Mouse (Mus musculus): ENCODE results near the gene Prr9. TPM values are rescaled to one million over a fixed set of nuclear protein-coding genes. Genes with fewer than 3 reads are reported as not detected.

Prr9 gene
- polyA plus RNA-seq (2014; fragmentation: Nextera tagmentation; extraction: Ambion mirVana), result not detected in 2 replicates

- ATAC-seq (replicated peaks; ENCODE audit: low FRiP score, low TSS enrichment, low read depth), result no peak
- 80% methylated on average over 5 of the region's 5 CpGs for WGBS
- Histone ChIP-seq H3K9ac (ENCODE audit: low read length) (no peak within 1 kb of the TSS), H3K4me3 (ENCODE audit: low read depth, low read length) (no peak within 1 kb of the TSS), H3K9me3 (ENCODE audit: control insufficient read depth, low read length) (no peaks in the 10 kb centered on the region), H3K4me2 (ENCODE audit: low read length) (no peak within 1 kb of the TSS), H3K4me1 (replicated peaks; ENCODE audit: control insufficient read depth, insufficient read depth, low read length) (no peaks in the 10 kb centered on the region), H3K27ac (ENCODE audit: low read depth) (no peak within 1 kb of the TSS), H3K36me3 (ENCODE audit: control insufficient read depth, insufficient read depth, low read length) (no peaks in the 10 kb centered on the region), H3K27me3 (replicated peaks; ENCODE audit: control insufficient read depth, insufficient read depth, low read length) (no peaks in the 10 kb centered on the region)
- DNase-seq (ENCODE audit: low spot score), result no peak
Observed at GRCm38 (mm10) chr3:92123847-92124246, at the start of gene Prr9. Gene Prr9, minus strand, starts transcription at chr3:92123947.

GRCm38 (mm10) chr3:92169847-92170246, 46.1 kb upstream of the Prr9 start:
- H3K9ac ChIP-seq (ENCODE audit: low read length), result no peak overlapping the region
- WGBS, result 74% methylated on average over 3 of the region's 3 CpGs
- DNase-seq (ENCODE audit: low spot score) (no peak), ATAC-seq (replicated peaks; ENCODE audit: low FRiP score, low TSS enrichment, low read depth) (no peak)
- no peaks in the 10 kb centered on the region for H3K36me3 ChIP-seq (ENCODE audit: control insufficient read depth, insufficient read depth, low read length)
- no peak overlapping the region for H3K4me3 ChIP-seq (ENCODE audit: low read depth, low read length)
- H3K4me1 ChIP-seq (replicated peaks; ENCODE audit: control insufficient read depth, insufficient read depth, low read length), result no peaks in the 10 kb centered on the region
- no peak overlapping the region for H3K27ac ChIP-seq (ENCODE audit: low read depth)
- no peaks in the 10 kb centered on the region for H3K27me3 ChIP-seq (replicated peaks; ENCODE audit: control insufficient read depth, insufficient read depth, low read length)
- no peaks in the 10 kb centered on the region for H3K9me3 ChIP-seq (ENCODE audit: control insufficient read depth, low read length)
- no peak overlapping the region for H3K4me2 ChIP-seq (ENCODE audit: low read length)

GRCm38 (mm10) chr3:92153322-92153721, 29.6 kb upstream of the Prr9 start:
- no peak overlapping the region for H3K27ac ChIP-seq (ENCODE audit: low read depth)
- no peak overlapping the region for H3K4me3 ChIP-seq (ENCODE audit: low read depth, low read length)
- DNase-seq (ENCODE audit: low spot score) (peak; percentile 75), ATAC-seq (replicated peaks; ENCODE audit: low FRiP score, low TSS enrichment, low read depth) (no peak)
- H3K27me3 ChIP-seq (replicated peaks; ENCODE audit: control insufficient read depth, insufficient read depth, low read length), result no peaks in the 10 kb centered on the region
- H3K4me2 ChIP-seq (ENCODE audit: low read length), result no peak overlapping the region
- H3K4me1 ChIP-seq (replicated peaks; ENCODE audit: control insufficient read depth, insufficient read depth, low read length), result no peaks in the 10 kb centered on the region
- no peaks in the 10 kb centered on the region for H3K36me3 ChIP-seq (ENCODE audit: control insufficient read depth, insufficient read depth, low read length)
- no peak overlapping the region for H3K9ac ChIP-seq (ENCODE audit: low read length)
- no peaks in the 10 kb centered on the region for H3K9me3 ChIP-seq (ENCODE audit: control insufficient read depth, low read length)

DNA sequence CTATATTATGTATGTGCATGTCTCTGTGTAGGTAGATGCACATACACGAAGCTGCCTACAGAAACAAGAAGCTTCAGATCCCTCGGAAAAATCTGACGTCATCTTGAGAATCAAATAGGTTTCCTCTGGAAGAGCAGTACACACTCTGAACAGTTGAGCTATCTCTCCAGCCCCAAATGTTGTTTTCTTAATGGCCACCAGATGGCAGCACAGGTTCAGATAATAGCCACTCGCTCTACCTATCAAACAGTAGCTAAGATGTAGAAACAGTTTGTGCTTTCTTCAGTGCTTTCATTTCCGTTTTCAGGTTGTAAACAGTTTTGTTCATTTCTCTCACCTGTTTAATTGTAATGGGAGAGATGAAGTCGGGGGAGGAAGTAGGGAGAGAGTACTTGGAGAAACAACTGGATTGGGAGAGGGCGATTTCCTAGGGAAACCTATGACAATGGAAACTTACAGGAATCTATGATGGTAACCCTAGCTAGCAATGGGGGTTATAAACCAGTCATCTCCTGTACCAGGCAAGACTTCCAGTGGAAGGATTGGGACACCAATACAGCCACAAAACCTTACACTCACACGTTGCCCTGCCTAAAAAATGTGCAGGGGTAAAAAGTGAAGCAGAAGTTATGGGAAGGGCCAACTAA, 27.0 kb upstream of the Prr9 start:
- Histone ChIP-seq H3K4me2 (ENCODE audit: low read length) (peak overlapping the region; percentile 21; the same call in 1 of the 2 replicates), H3K4me3 (ENCODE audit: low read depth, low read length) (no peak overlapping the region), H3K36me3 (ENCODE audit: control insufficient read depth, insufficient read depth, low read length) (no peaks in the 10 kb centered on the region), H3K27ac (ENCODE audit: low read depth) (no peak overlapping the region), H3K27me3 (replicated peaks; ENCODE audit: control insufficient read depth, insufficient read depth, low read length) (no peaks in the 10 kb centered on the region), H3K4me1 (replicated peaks; ENCODE audit: control insufficient read depth, insufficient read depth, low read length) (no peaks in the 10 kb centered on the region), H3K9me3 (ENCODE audit: control insufficient read depth, low read length) (no peaks in the 10 kb centered on the region), H3K9ac (ENCODE audit: low read length) (no peak overlapping the region)
- DNase-seq (ENCODE audit: low spot score) (peak; percentile 60), ATAC-seq (replicated peaks; ENCODE audit: low FRiP score, low TSS enrichment, low read depth) (peak; percentile 76; the same call in 1 of the 2 replicates)
- 23% methylated on average over 8 of the region's 8 CpGs for WGBS

DNA sequence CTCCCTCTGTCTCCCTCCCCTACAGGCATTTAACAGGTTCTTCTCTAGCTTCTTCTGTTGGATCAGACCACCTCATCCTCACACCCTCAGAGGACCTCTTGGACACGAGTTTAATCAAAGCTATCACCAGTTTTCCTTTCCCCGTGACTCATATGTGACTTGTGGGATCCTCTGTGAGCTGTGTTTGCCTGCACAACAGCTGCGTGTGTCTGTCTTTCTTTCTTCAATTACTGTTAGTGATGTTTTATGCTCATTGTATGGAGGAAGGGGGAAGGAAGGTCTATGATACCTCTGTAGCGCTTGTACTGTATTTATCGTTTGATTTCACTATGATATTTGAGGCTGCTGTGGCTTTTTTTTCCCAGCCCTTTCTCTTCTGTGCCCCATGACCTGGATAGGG, 24.2 kb upstream of the Prr9 start:
- H3K36me3 ChIP-seq (ENCODE audit: control insufficient read depth, insufficient read depth, low read length), result no peaks in the 10 kb centered on the region
- H3K9ac ChIP-seq (ENCODE audit: low read length), result no peak overlapping the region
- no peak overlapping the region for H3K27ac ChIP-seq (ENCODE audit: low read depth)
- ATAC-seq (replicated peaks; ENCODE audit: low FRiP score, low TSS enrichment, low read depth) (no peak), DNase-seq (ENCODE audit: low spot score) (no peak)
- WGBS, result 76% methylated on average over 5 of the region's 5 CpGs
- no peaks in the 10 kb centered on the region for H3K27me3 ChIP-seq (replicated peaks; ENCODE audit: control insufficient read depth, insufficient read depth, low read length)
- H3K4me3 ChIP-seq (ENCODE audit: low read depth, low read length), result no peak overlapping the region
- no peaks in the 10 kb centered on the region for H3K4me1 ChIP-seq (replicated peaks; ENCODE audit: control insufficient read depth, insufficient read depth, low read length)
- no peak overlapping the region for H3K4me2 ChIP-seq (ENCODE audit: low read length)
- no peaks in the 10 kb centered on the region for H3K9me3 ChIP-seq (ENCODE audit: control insufficient read depth, low read length)

- DNase-seq (ENCODE audit: low spot score) (no peak), ATAC-seq (replicated peaks; ENCODE audit: low FRiP score, low TSS enrichment, low read depth) (no peak)
- 11% methylated on average over 2 of the region's 2 CpGs for WGBS
- H3K4me3 ChIP-seq (ENCODE audit: low read depth, low read length), result no peak overlapping the region
- no peak overlapping the region for H3K4me2 ChIP-seq (ENCODE audit: low read length)
- H3K9me3 ChIP-seq (ENCODE audit: control insufficient read depth, low read length), result no peaks in the 10 kb centered on the region
- no peaks in the 10 kb centered on the region for H3K27me3 ChIP-seq (replicated peaks; ENCODE audit: control insufficient read depth, insufficient read depth, low read length)
- H3K4me1 ChIP-seq (replicated peaks; ENCODE audit: control insufficient read depth, insufficient read depth, low read length), result no peaks in the 10 kb centered on the region
- H3K27ac ChIP-seq (ENCODE audit: low read depth), result no peak overlapping the region
- H3K36me3 ChIP-seq (ENCODE audit: control insufficient read depth, insufficient read depth, low read length), result no peaks in the 10 kb centered on the region
- no peak overlapping the region for H3K9ac ChIP-seq (ENCODE audit: low read length)
Observed at GRCm38 (mm10) chr3:92147420-92147819, 23.7 kb upstream of the Prr9 start.

- DNase-seq (ENCODE audit: low spot score), result no peak
- no peaks in the 10 kb centered on the region for H3K36me3 ChIP-seq (ENCODE audit: control insufficient read depth, insufficient read depth, low read length)
- no peaks in the 10 kb centered on the region for H3K4me1 ChIP-seq (replicated peaks; ENCODE audit: control insufficient read depth, insufficient read depth, low read length)
- no peak within 1 kb of the TSS for H3K4me2 ChIP-seq (ENCODE audit: low read length)
- H3K9ac ChIP-seq (ENCODE audit: low read length), result no peak within 1 kb of the TSS
- no peaks in the 10 kb centered on the region for H3K9me3 ChIP-seq (ENCODE audit: control insufficient read depth, low read length)
- ATAC-seq (replicated peaks; ENCODE audit: low FRiP score, low TSS enrichment, low read depth), result no peak
- H3K27ac ChIP-seq (ENCODE audit: low read depth), result no peak within 1 kb of the TSS
- H3K4me3 ChIP-seq (ENCODE audit: low read depth, low read length), result no peak within 1 kb of the TSS
- H3K27me3 ChIP-seq (replicated peaks; ENCODE audit: control insufficient read depth, insufficient read depth, low read length), result no peaks in the 10 kb centered on the region
- WGBS, result 66% methylated on average over 1 of the region's 1 CpGs
Observed at GRCm38 (mm10) chr3:92142644-92143043, 18.9 kb upstream of the Prr9 start, which contains the start of gene Lelp1. Gene Lelp1, minus strand, starts transcription at chr3:92142744.

GRCm38 (mm10) chr3:92120902-92121301, 2.8 kb downstream of the Prr9 start:
- Histone ChIP-seq H3K27me3 (replicated peaks; ENCODE audit: control insufficient read depth, insufficient read depth, low read length) (no peaks in the 10 kb centered on the region), H3K9me3 (ENCODE audit: control insufficient read depth, low read length) (no peaks in the 10 kb centered on the region), H3K27ac (ENCODE audit: low read depth) (no peak overlapping the region), H3K4me1 (replicated peaks; ENCODE audit: control insufficient read depth, insufficient read depth, low read length) (no peaks in the 10 kb centered on the region), H3K4me2 (ENCODE audit: low read length) (no peak overlapping the region), H3K36me3 (ENCODE audit: control insufficient read depth, insufficient read depth, low read length) (no peaks in the 10 kb centered on the region), H3K4me3 (ENCODE audit: low read depth, low read length) (no peak overlapping the region), H3K9ac (ENCODE audit: low read length) (no peak overlapping the region)
- no peak for DNase-seq (ENCODE audit: low spot score)
- no peak for ATAC-seq (replicated peaks; ENCODE audit: low FRiP score, low TSS enrichment, low read depth)
- 78% methylated on average over 3 of the region's 3 CpGs for WGBS

DNA sequence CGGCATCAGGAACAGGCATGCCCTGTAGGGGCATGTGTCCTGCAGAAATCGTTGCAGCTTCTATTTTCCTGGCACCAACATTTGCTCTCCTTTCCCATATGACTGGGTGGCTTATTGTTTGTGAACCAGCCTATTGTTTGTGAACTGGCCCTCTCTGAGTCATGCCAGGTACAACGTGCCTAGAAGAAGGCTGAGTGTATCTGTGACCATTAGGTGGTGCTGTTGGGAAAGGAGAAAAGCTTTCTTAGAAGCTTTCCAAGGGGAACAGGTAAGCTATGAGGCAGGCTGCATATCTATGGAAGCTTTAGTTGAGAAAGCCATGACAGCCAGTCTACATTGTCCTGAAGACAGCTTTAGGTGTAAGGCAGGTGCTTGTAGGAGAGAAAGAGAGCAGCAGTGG, 5.8 kb downstream of the Prr9 start:
- Histone ChIP-seq H3K9me3 (ENCODE audit: control insufficient read depth, low read length) (no peaks in the 10 kb centered on the region), H3K36me3 (ENCODE audit: control insufficient read depth, insufficient read depth, low read length) (no peaks in the 10 kb centered on the region)
- 32% methylated on average over 3 of the region's 3 CpGs for WGBS

More for the DNA sequence above, 5.8 kb downstream of the Prr9 start:
- Histone ChIP-seq H3K9ac (ENCODE audit: low read length) (no peak overlapping the region), H3K4me2 (ENCODE audit: low read length) (no peak overlapping the region), H3K4me1 (replicated peaks; ENCODE audit: control insufficient read depth, insufficient read depth, low read length) (no peaks in the 10 kb centered on the region), H3K4me3 (ENCODE audit: low read depth, low read length) (no peak overlapping the region), H3K27me3 (replicated peaks; ENCODE audit: control insufficient read depth, insufficient read depth, low read length) (no peaks in the 10 kb centered on the region), H3K27ac (ENCODE audit: low read depth) (no peak overlapping the region)
- DNase-seq (ENCODE audit: low spot score) (no peak), ATAC-seq (replicated peaks; ENCODE audit: low FRiP score, low TSS enrichment, low read depth) (no peak)

Measured in intestine, embryonic 14.5 days (tissue).